In the genomic region with DNA sequence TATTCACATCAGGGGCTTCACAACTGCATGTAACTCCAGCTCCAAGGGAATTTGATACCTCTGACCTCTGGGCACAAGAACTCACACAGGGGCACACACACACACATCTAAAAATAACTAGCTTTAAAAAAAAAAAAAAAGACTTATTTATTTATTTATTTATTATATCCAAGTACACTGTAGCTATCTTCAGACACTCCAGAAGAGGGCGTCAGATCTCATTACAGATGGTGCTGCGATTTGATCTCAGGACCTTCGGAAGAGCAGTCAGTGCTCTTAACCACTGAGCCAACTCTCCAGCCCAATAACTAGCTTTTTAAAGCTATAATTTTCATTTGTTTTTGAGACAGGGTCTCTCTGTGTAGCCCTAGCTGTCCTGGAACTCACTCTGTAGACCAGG, we compare ENCODE assay signal across 8 mouse cellular contexts. TPM values are rescaled to one million over a fixed set of nuclear protein-coding genes. Genes with fewer than 3 reads are reported as not detected.
DNase-seq lines count a peak whose midpoint lies in the region; ATAC-seq and TF ChIP-seq lines count a peak whose summit lies in the region.
"Not testable (repeated sequence)": the region's sequence is repeated elsewhere in the genome, so short reads cannot be mapped to it uniquely, and the experiment has no call there.

No protein-coding gene starts in this region.

- not testable (repeated sequence) for H3K9ac ChIP-seq in MEL (ENCODE audit: control insufficient read depth, low read depth, low read length, poor library complexity, severe bottlenecking); kidney, postnatal 0 days (ENCODE audit: low read depth, low read length); lung, postnatal 0 days (replicated peaks; ENCODE audit: low read depth); stomach, postnatal 0 days (ENCODE audit: low read length)

- 92% methylated on average over 3 of the region's 3 CpGs for WGBS in kidney, postnatal 0 days
- WGBS in lung, postnatal 0 days, result 87% methylated on average over 3 of the region's 3 CpGs
- 84% methylated on average over 3 of the region's 3 CpGs for WGBS in stomach, postnatal 0 days

- TF ChIP-seq CTCF in MEL (IDR thresholded peaks at IDR 0.05 in 2 of 3, conservative IDR thresholded peaks at IDR 0.05 in 1 of 3; ENCODE audit: control insufficient read depth in 1 of 3, insufficient read depth in 1 of 3, low read depth in 2 of 3, low read length in 3 of 3, poor library complexity in 1 of 3, severe bottlenecking in 1 of 3), result peak in 1 of 3 experiments; percentile 23; a peak in 2 of 6 replicates
- TF ChIP-seq CTCF in gastrocnemius, adult 2 months (IDR thresholded peaks at IDR 0.05), result peak; percentile 46
- peak; percentile 33 for TF ChIP-seq CTCF in kidney, postnatal 0 days (IDR thresholded peaks at IDR 0.05; ENCODE audit: low read depth)
- TF ChIP-seq CTCF in left cerebral cortex, adult 2 months (IDR thresholded peaks at IDR 0.05), result peak; percentile 16
- peak; percentile 15; the same call in 1 of the 2 replicates for TF ChIP-seq CTCF in lung, postnatal 0 days (IDR thresholded peaks at IDR 0.05)
- TF ChIP-seq CTCF in stomach, postnatal 0 days (IDR thresholded peaks at IDR 0.05; ENCODE audit: low read depth), result peak; percentile 29; the same call in 1 of the 2 replicates

- TF ChIP-seq EP300 in MEL (IDR thresholded peaks at IDR 0.05; ENCODE audit: low read depth in 1 of 2, low read length in 2 of 2); lung, postnatal 0 days (IDR thresholded peaks at IDR 0.05); stomach, postnatal 0 days (optimal IDR thresholded peaks at IDR 0.05): not testable (repeated sequence)

- not testable (repeated sequence) for ATAC-seq in kidney, postnatal 0 days (replicated peaks; ENCODE audit: low FRiP score, low read depth); lung, postnatal 0 days; stomach, postnatal 0 days (ENCODE audit: low FRiP score, low TSS enrichment)

- H3K9me3 ChIP-seq in MEL (replicated peaks; ENCODE audit: insufficient read depth, low read length); kidney, postnatal 0 days (replicated peaks; ENCODE audit: low read length); lung, postnatal 0 days (ENCODE audit: low read length); stomach, postnatal 0 days (ENCODE audit: control insufficient read depth, low read length): not testable (repeated sequence)

- TF ChIP-seq POLR2A in MEL (IDR thresholded peaks at IDR 0.05; ENCODE audit: control insufficient read depth in 1 of 2, insufficient read depth in 1 of 2, low read depth in 1 of 2, low read length in 2 of 2, poor library complexity in 1 of 2), result not testable (repeated sequence)

- TF ChIP-seq RAD21 in MEL (IDR thresholded peaks at IDR 0.05; ENCODE audit: low read depth, low read length), result peak; percentile 12

- H3K27ac ChIP-seq in MEL (ENCODE audit: control insufficient read depth, low read depth, low read length); kidney, postnatal 0 days; left cerebral cortex, adult 2 months; lung, postnatal 0 days (ENCODE audit: low read length); stomach, postnatal 0 days (replicated peaks): not testable (repeated sequence)
- H3K27ac ChIP-seq in gastrocnemius, adult 2 months, result peak overlapping the region; percentile 35; the same call in 1 of the 2 replicates

- H3K79me2 ChIP-seq in MEL (ENCODE audit: control insufficient read depth, insufficient read depth, low read length, poor library complexity), result not testable (repeated sequence)

- not testable (repeated sequence) for H3K4me3 ChIP-seq in MEL (ENCODE audit: control insufficient read depth in 1 of 2, insufficient read depth in 1 of 2, low read depth in 2 of 2, low read length in 2 of 2); gastrocnemius, adult 2 months; kidney, postnatal 0 days (replicated peaks; ENCODE audit: low read depth, low read length); left cerebral cortex, adult 2 months; lung, postnatal 0 days (ENCODE audit: low read depth, low read length); stomach, postnatal 0 days (ENCODE audit: low read depth, low read length)

- intact Hi-C loops in gastrocnemius, adult 2 months (cut with DNase I); left cerebral cortex, adult 2 months (cut with DNase I): not testable (repeated sequence)

- H3K27me3 ChIP-seq in MEL (ENCODE audit: control insufficient read depth in 1 of 2, insufficient read depth in 2 of 2, low read length in 2 of 2); kidney, postnatal 0 days (ENCODE audit: insufficient read depth, low read length); lung, postnatal 0 days (replicated peaks; ENCODE audit: insufficient read depth, low read length); stomach, postnatal 0 days (ENCODE audit: control insufficient read depth, insufficient read depth, low read length): not testable (repeated sequence)

- H3K4me1 ChIP-seq in MEL (ENCODE audit: control insufficient read depth in 1 of 2, insufficient read depth in 2 of 2, low read length in 2 of 2); kidney, postnatal 0 days (replicated peaks; ENCODE audit: insufficient read depth, low read length); lung, postnatal 0 days (ENCODE audit: insufficient read depth, low read depth, low read length); stomach, postnatal 0 days (replicated peaks; ENCODE audit: control insufficient read depth, insufficient read depth): not testable (repeated sequence)

- not testable (repeated sequence) for H3K4me2 ChIP-seq in kidney, postnatal 0 days (ENCODE audit: low read length); lung, postnatal 0 days (replicated peaks; ENCODE audit: low read depth, low read length); stomach, postnatal 0 days (replicated peaks; ENCODE audit: low read depth)

- DNase-seq in A20 (ENCODE audit: low read depth, low spot score), result peak; percentile 23
- DNase-seq in MEL (ENCODE audit: low read depth, low spot score); gastrocnemius, adult 2 months; kidney, postnatal 0 days (ENCODE audit: low spot score); left cerebral cortex, adult 2 months (ENCODE audit: extremely low spot score in 1 of 2, low spot score in 2 of 2); lung, postnatal 0 days (ENCODE audit: low spot score); stomach, postnatal 0 days (ENCODE audit: low spot score): not testable (repeated sequence)
- DNase-seq in induced T-regulatory cell, adult 2 months (ENCODE audit: low read depth), result peak; percentile 18

- not testable (repeated sequence) for H3K36me3 ChIP-seq in MEL (ENCODE audit: control insufficient read depth in 1 of 2, insufficient read depth in 2 of 2, low read length in 2 of 2)
- H3K36me3 ChIP-seq in kidney, postnatal 0 days (ENCODE audit: insufficient read depth, low read length), result peaks cover 30% of the 10 kb centered on the region
- peaks cover 15% of the 10 kb centered on the region; the same call in 1 of the 2 replicates for H3K36me3 ChIP-seq in lung, postnatal 0 days (ENCODE audit: insufficient read depth, low read length)
- peaks cover 18% of the 10 kb centered on the region for H3K36me3 ChIP-seq in stomach, postnatal 0 days (ENCODE audit: control insufficient read depth, insufficient read depth, low read length)

TF ChIP-seq in MEL, 35 proteins besides CTCF, POLR2A, EP300 and RAD21:
- TF ChIP-seq SMC3 (IDR thresholded peaks at IDR 0.05; ENCODE audit: low read depth, low read length) (peak; percentile 32; the same call in 1 of the 2 replicates), ZNF384 (IDR thresholded peaks at IDR 0.05; ENCODE audit: low read depth, low read length) (peak; percentile 67; the same call in 1 of the 2 replicates), ZC3H11A (IDR thresholded peaks at IDR 0.05; ENCODE audit: low read depth, low read length) (0 out of 2 replicates have a peak, but pooled peaks have one; percentile 19)

RNA-seq across cellular contexts. Expression of a gene that starts 7.7 kb away (rescaled TPM):
- total RNA-seq in MEL (2012; rRNA removed), result 3.9 and 4.6 TPM in 2 replicates
- polyA plus RNA-seq in MEL (2012; ENCODE audit: insufficient read depth in 1 of 2, insufficient read length in 2 of 2, low read depth in 1 of 2, low replicate concordance in 2 of 2, missing spikeins in 1 of 2), result 1 to 10 TPM in 1 of 2 experiments, not detected in 1; 7.4 TPM
- total RNA-seq in gastrocnemius, adult 2 months (2021), result 1 to 10 TPM; 5.8 to 6.2 TPM
- 9.6 and 9.9 TPM in 2 replicates for polyA plus RNA-seq in kidney, postnatal 0 days (2015; fragmentation: Nextera tagmentation; extraction: Ambion mirVana)
- total RNA-seq in left cerebral cortex, adult 2 months (2021), result 10 to 100 TPM; 31.5 to 33.2 TPM
- 6.3 and 7.9 TPM in 2 replicates for polyA plus RNA-seq in lung, postnatal 0 days (2015; fragmentation: Nextera tagmentation; extraction: Ambion mirVana)
- 5.0 and 5.3 TPM in 2 replicates for polyA plus RNA-seq in stomach, postnatal 0 days (2015; fragmentation: Nextera tagmentation; extraction: Ambion mirVana)

RNA-seq across cellular contexts. Expression of a gene that starts 19.0 kb away (rescaled TPM):
- 3,019 and 3,042 TPM in 2 replicates for total RNA-seq in MEL (2012; rRNA removed)
- polyA plus RNA-seq in MEL (2012; ENCODE audit: insufficient read depth in 1 of 2, insufficient read length in 2 of 2, low read depth in 1 of 2, low replicate concordance in 2 of 2, missing spikeins in 1 of 2), result 1,000 to 10,000 TPM; 1,403 to 4,417 TPM
- 100 to 1,000 TPM; 365 to 571 TPM for total RNA-seq in gastrocnemius, adult 2 months (2021)
- 14,836 and 15,514 TPM in 2 replicates for polyA plus RNA-seq in kidney, postnatal 0 days (2015; fragmentation: Nextera tagmentation; extraction: Ambion mirVana)
- total RNA-seq in left cerebral cortex, adult 2 months (2021), result 1,000 to 10,000 TPM; 2,227 to 2,233 TPM
- 18,716 and 19,008 TPM in 2 replicates for polyA plus RNA-seq in lung, postnatal 0 days (2015; fragmentation: Nextera tagmentation; extraction: Ambion mirVana)
- 14,823 and 16,187 TPM in 2 replicates for polyA plus RNA-seq in stomach, postnatal 0 days (2015; fragmentation: Nextera tagmentation; extraction: Ambion mirVana)
